Mouse (Mus musculus): ENCODE measurements around the gene Slc35f2.

DNA sequence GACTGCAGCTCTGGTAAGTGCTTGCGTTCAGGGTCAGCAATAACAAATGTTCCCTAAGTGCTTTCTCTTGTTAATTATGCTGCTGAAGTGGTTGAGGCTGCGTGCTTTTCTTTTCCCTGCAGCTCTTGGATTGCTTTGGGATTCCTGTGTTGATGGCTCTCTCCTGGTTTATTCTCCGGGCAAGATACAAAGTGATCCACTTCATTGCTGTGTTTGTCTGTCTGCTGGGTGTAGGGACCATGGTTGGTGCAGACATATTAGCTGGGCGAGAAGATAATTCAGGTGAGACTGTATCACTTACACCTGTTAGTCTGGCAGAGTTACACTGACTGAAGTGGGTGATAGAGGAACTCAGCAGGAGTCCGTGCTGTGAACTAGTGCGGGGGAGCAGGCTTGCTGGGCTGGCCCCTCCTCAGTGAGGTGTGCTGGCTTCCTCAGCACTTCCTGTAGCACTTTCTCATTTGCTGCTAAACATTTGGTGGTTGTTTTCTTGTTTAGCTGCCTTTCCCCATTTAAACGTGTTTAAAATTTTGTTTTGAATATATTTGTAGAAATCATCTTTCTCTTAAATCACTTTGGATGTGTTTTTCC, 35.3 kb downstream of the Slc35f2 start:
- no peak for TF ChIP-seq GATA1 (IDR thresholded peaks at IDR 0.05; ENCODE audit: borderline replicate concordance, low read length)
- TF ChIP-seq CTCF (IDR thresholded peaks at IDR 0.05; ENCODE audit: low read depth, low read length): no peak
- no peak for TF ChIP-seq POLR2AphosphoS5 (IDR thresholded peaks at IDR 0.05; ENCODE audit: insufficient replicate concordance, low read depth, low read length)
- TF ChIP-seq GATA2 (IDR thresholded peaks at IDR 0.05; ENCODE audit: borderline replicate concordance, low read depth, low read length): no peak
